Mouse (Mus musculus): ENCODE data around the gene Cd300ld2.

Cd300ld2 gene

DNA sequence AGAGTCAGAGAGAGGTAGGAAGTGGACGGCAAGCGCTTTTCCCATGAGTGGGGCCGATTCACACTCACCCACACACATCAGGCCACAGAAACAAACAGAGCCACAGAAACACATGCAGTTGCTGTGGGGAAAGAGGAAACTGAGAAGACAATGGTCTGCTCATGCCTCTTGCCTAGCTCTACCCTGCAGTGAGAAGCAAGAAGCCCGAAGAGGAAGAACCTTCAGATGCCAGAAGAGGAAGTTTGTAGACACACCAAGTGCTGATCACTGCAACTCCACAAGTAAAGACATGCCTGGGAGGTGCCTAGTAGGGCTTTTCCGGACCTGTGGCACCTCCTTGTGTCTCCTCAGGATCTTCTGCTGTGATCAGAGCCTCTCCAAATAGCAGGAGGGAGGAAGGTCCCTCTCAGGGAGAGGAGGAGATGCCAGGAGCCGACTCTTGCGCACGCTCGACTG, 47.2 kb downstream of the Cd300ld2 start, which contains the start of gene Cd300c:
Gene Cd300c, minus strand, starts transcription at position 406 of the 456 bp plus-strand sequence.
- no peak for TF ChIP-seq GATA4 (IDR thresholded peaks at IDR 0.05; ENCODE audit: insufficient replicate concordance, low read length)

- TF ChIP-seq GATA4 (IDR thresholded peaks at IDR 0.05; ENCODE audit: insufficient replicate concordance, low read length): no peak
Observed at GRCm38 (mm10) chr11:114965182-114965828, 50.7 kb downstream of the Cd300ld2 start.

DNA sequence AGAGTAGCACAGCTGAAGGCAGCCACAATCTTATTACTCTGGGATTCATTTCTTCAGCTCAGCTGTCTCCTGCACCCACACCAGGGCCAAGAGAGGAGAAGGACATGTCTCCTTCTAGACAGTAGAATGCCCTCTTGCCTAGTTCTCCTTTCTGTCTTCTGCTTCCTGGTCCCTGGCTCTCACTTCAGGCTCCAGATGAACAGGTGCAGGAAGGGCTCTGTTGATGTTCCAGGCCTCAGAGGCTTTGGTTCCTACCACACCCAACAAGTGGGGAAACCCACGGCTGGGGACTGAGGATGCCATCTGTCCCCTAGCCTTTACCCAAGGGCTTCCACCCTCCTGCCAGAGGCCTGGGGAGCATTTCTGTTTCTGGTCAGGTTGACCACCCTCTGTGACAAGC, 55.6 kb downstream of the Cd300ld2 start:
- TF ChIP-seq GATA4 (IDR thresholded peaks at IDR 0.05; ENCODE audit: insufficient replicate concordance, low read length): no peak

All from liver, adult (tissue).